Mouse (Mus musculus): ENCODE results near the gene Hacd2.

DNA sequence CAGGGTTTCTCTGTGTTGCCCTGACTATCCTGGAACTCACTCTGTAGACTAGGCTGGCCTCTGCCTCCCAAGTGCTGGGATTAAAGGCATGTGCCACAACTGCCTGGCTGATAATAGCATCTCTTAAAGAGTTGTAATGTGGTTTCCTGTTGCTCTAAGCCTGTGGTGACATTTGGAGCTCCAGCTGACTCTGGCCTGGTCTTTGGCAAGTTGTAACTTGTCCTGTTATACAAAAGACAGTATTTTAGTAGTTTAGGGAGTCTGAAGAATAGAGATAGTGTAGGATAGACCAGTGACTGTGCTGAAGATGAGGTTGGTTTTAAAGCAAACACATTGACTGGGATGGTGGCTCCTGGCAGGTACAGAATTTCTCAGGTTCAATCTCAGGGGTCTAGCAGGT is 52.2 kb downstream of the Hacd2 start:
- TF ChIP-seq POLR2A (IDR thresholded peaks at IDR 0.05; ENCODE audit: insufficient read length, low read depth) (no peak), TCF12 (IDR thresholded peaks at IDR 0.05; ENCODE audit: insufficient read depth, poor library complexity, severe bottlenecking) (no peak), USF1 (IDR thresholded peaks at IDR 0.05; ENCODE audit: low read depth) (no peak), MAX (IDR thresholded peaks at IDR 0.05; ENCODE audit: low read depth) (no peak), MYOG (IDR thresholded peaks at IDR 0.05; ENCODE audit: control insufficient read depth in 1 of 3, insufficient read depth in 1 of 3, insufficient read length in 2 of 3, low read depth in 2 of 3) (no peak), TCF3 (IDR thresholded peaks at IDR 0.05; ENCODE audit: insufficient read length, low read depth) (no peak), CEBPB (IDR thresholded peaks at IDR 0.05; ENCODE audit: insufficient read depth, poor library complexity, severe bottlenecking) (no peak)
